Mouse (Mus musculus) brain, embryonic 14.5 days (tissue): ENCODE results near the gene Crb2.

Experiments
- CTCF ChIP-seq: fragments of 200-500 bp; IDR thresholded peaks from 2 replicates; pipeline ENCODE4 v1.5.1; 2012; ENCODE audit warnings: inconsistent platforms, mild to moderate bottlenecking, moderate library complexity, borderline replicate concordance; ENCODE audit not compliant: insufficient read depth, insufficient read length; ENCODE audit errors: extremely low read depth
- POLR2A ChIP-seq: fragments of 200-500 bp; IDR thresholded peaks from 2 replicates; pipeline ENCODE4 v1.6.1; 2012; ENCODE audit warnings: mild to moderate bottlenecking, inconsistent platforms, borderline replicate concordance; ENCODE audit not compliant: poor library complexity, insufficient read depth, insufficient read length, severe bottlenecking; ENCODE audit errors: extremely low read depth

GRCm38 (mm10) chr2:37758343-37759015 lies 17.6 kb upstream of the Crb2 start:
- TF ChIP-seq CTCF (no peak), POLR2A (no peak)
